Mouse (Mus musculus) thymus, postnatal 4 days (tissue): ENCODE results near the gene Map2k6.
A peak's percentile ranks its signal among the peaks of the same experiment; 100 is the strongest.

ENCODE experiments used
- DNase-seq: peaks from one replicate; pipeline ENCODE4 v3.0.0; 2021

Gene Map2k6

DNA sequence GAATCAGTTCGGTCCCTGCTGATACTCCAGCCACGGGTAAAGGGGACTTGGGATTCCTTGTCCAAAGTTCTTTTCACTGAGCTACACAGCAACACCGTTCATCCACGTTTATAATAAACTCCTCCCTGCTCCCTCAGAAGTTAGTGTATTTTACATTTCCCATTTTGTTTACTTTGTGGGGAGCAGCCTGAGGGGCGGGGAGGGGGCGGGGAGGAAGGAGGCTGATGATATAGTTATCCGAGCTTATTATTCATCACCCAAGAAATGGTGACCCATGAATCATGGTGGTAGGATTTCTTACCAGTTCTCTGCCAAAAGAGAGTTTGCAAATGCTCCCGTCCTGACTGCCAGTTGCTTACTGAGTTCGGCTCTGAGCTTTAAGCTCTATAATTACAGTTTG, 6.7 kb downstream of the Map2k6 start:
- no peak for DNase-seq

DNA sequence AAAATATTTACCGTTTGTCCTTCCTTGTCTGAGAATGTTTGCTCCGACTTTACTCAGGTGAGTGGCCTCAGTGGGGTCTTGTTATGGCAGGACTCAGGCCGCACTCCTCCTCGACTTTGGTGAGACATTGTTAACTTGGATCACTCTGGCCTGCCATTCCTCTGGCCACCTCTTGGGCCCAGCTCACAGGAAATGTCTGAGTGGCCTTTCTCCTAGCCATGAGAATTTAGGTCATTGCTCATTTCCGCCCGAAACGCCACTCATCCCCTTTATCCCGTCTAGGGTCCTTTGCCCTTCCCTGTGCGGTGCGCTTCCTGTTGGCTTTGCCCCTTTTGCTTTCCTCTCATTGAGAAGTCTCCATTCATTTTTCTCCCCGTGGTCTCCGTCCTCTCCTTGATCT, 10.2 kb downstream of the Map2k6 start:
- DNase-seq = no peak

DNA sequence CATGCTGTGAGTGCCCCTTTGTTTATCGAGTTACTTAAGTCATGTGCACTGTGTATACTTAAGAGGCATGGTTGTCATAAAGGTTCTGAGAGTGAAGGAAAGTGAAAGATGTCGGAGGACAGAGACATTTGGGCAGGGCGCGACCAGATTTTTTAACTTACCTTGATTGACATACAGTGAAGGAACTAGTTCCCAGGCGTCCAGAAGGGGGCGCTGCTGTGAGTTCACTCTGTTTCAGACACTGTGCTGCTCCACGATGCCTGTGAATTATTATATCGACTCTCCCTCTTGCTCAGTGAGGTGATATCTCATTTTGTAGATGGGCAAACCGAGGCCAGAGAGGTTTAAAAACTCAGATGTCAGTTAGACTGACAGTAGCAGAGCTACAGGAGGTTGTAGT, 10.9 kb downstream of the Map2k6 start:
- DNase-seq = peak; percentile 83

DNA sequence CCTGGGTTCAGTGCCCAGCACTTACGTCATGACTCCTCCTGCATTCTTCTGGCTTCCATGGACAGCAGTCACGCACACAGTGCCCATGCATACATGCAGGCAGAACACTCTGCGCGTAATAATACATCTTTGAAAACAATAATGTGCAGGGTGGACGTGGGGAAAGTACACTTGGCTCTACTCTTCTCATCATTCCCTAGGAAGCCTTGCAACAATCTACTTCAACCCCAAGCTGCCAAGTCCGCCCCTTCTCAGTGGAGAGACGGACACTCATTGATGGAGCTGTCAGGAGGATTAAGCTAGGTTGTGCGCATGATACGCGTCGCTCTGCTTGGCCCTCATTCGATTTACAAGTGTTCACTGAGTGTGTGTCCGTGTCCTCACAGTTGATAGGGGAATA, 12.7 kb downstream of the Map2k6 start:
- DNase-seq = no peak

DNA sequence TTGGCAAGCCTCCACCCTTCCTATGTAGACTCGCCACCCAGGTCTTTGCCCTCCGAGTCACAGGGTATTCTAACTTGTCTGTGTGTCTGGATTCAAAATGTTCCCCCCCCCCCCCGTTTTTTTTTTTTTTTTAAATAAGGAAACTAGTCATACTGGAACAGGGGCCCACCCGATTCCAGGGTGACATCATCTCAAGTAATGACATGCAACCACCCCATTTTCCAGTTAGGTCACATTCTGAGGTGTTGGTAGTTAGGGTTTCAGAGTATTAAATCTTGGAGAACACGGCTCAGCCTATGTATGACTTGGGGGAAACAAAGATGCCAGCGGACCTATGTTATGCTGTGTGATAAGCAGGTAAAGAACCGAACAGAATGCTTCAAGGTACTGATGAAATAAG, 15.3 kb downstream of the Map2k6 start:
- DNase-seq = no peak

DNA sequence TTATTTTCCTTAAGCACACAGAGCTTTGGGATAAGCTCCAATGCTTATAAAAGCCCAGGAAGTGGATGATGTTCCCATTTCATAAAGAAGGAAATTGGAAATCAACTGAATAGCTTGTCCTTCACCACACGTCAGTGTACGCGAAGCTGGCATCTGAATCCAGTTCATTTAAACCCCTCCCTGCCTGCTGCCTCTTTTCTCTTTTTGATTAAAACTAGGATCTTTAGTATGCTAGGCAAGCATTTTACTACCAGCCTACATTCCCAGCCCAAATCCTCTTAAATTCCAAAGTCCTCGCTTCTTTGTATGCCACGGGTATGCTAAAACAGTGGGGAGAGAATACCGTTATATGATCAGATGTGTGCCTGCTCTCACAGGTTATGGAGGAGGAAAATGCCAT, 17.8 kb downstream of the Map2k6 start:
- DNase-seq = no peak

DNA sequence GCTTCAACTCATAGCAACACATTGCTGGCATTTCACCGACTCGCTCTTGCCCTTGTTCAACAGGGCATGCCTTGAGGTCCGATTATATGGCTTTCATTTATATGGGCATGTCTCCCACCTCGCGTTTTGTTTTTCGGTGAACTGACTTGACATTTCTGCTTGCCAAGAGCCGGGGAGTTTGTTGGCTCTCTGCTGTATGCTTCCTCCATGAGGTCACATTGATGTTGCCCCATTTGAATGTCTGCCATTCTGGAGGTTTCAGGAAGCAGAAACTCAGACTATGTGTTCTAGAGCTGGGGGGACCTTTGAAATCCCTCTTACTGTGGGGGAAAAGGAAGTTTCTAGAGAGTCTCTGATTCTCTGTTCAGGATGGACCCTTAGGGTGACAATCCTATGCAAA, 21.5 kb downstream of the Map2k6 start:
- no peak for DNase-seq

DNA sequence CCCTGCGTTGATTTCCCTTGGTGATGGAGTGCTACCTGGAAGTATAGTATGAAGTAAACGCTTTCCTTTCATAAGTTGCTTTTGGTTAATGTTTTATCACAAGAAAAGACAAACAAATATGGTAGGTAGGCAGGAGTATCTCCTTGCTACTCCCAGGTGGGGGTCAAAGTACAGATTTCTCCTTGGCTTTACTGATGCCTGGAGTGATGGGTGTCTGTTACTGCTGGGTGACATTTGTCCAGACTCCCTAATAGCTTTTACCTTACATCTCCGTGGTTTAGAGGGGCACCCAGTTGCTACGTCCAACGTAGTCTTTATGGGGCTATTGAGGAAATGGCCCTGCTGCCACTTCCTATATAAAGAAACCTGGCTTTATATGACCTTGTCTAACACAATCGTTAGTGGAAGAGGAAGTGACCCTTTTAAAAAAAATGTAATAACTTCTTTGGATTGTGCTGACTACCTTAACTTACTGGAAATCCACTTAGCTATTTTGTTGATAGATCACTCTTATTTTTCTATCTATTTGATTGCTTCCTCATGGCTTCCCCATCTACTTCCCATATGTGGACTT, 27.7 kb downstream of the Map2k6 start:
- no peak for DNase-seq

DNA sequence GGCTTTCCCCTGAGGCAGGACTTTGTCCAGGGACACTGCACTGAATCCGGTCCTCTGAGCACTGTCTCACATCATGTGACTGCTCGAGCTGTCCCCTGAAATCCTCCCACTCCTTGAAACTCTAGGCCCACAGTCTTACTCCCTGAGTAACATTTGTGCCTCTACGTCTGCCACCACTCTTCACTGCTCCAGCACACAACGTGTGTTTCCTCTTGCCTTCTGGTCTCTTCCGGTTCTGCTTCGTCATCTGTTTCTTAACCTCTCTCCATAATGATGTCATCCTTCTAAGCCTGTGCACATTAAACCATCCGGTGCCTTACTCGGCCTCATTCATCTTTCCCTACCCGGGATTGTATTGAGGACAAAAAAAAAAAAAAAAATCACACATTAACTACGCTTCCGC, 28.2 kb downstream of the Map2k6 start:
- no peak for DNase-seq

DNA sequence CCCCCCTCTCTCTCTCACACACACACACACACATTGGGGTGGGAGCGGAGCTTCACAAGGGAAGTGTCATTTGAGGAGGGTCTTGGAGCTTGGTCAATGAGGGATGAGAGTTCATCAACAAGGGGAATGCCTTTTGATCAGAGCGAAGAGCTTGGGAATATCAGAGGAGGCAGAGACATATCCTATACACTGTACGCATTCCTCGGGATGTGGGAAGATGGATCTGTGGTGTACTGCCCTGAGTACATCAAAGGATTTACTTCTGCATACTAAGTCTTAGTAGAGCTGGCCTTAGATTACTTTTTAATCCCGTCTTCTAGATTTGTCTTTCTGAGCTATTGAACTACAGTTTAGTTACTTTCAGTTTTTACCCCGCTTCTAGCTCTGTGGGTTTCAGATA, 30.1 kb downstream of the Map2k6 start:
- no peak for DNase-seq

DNA sequence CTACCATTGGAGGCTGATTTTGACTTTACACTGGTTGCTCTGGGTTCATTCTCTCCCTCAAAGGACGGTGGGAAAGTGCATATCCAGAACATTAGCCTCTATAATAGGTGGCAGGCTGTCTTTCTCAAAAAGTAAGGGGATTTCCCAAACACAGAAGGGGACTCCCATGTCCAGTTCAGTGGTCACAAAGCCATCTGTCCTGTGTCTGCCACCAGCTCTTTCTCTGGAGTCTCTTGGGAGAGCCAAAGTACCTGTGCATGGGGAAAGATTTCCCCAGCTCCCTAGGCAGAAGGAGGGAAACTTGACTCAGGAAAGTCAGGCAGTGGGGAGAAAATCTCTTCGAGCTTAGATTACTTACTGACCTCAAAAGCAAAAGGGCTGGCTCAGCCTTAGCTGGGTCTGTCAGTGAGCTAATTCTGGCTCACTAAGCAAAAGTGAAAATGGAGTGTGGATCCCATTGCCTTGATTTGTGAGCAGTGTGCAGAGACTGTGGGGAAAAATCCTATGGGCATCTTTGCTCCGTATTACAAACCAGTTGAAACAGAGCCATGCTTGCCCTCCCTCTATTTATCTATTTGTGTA, 31.0 kb downstream of the Map2k6 start:
- no peak for DNase-seq

DNA sequence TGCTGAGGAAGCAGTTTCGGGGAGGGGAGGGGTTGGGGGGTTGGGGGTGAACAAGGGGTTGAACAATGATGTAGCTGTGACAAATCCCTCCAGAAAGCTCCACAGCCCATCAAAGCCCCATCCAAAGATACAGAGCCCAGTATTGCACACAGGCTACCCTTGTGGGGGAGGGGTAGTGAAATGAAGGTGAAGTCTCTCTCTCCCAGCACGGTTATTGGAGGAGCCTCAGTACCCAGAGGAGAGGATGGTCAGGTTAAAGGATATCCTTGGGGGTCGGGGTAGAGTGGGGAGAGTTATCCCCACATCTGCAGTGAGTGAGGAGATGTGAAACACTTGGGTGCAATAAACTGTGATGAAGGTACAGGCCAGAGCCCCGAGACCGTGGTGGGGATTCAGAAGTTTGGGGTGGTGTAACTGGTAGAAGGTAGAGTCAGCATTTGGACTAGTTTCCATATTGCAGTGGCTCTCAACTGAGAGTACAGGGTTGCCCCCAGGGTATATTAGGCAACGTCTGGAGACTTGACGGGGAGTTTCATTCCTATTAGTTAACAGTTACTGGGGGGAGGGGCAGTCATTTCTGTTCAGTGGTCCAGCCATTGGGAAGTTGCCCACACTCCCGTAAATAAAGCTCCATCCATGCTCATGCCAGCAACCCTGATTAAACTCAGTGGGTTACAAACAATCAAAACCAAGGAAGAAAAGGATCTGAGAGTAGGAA, 37.1 kb downstream of the Map2k6 start:
- DNase-seq = no peak

DNA sequence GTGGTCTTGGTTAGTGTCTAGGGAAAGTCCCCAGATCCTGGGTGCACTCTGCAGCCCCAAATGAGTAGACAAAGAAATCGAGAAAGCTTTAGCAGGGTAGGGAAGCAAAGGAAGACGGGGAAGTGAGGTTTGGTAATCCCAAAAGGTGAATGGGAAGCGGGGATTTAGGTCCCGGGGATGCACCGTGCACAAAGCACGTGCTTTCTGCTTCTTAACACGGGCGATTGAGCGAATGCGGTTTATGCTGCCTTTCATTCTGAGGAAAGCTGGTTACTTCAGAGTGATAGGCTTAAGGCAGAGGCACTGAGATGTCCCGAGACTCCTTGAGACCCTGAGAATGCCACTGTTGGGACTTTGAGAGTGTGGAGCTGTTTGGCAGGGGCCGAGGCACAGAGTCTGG, 38.1 kb downstream of the Map2k6 start:
- no peak for DNase-seq

DNA sequence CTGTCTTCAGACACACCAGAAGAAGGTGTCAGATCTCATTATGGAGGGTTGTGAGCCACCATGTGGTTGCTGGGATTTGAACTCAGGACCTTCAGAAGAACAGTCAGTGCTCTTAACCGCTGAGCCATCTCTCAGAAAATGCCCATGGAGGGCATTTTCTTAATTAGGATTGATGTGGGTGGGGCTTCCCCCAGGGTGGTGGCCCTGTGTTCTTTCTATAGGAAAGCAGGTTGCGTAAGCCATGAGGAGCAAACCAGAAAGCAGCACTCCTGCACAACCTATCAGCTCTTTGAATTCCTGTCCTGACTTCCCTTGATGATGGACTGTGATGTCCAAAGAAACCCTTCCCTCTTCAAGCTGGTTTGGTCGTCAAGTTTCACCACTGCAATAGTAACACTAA, 39.2 kb downstream of the Map2k6 start:
- DNase-seq = no peak

DNA sequence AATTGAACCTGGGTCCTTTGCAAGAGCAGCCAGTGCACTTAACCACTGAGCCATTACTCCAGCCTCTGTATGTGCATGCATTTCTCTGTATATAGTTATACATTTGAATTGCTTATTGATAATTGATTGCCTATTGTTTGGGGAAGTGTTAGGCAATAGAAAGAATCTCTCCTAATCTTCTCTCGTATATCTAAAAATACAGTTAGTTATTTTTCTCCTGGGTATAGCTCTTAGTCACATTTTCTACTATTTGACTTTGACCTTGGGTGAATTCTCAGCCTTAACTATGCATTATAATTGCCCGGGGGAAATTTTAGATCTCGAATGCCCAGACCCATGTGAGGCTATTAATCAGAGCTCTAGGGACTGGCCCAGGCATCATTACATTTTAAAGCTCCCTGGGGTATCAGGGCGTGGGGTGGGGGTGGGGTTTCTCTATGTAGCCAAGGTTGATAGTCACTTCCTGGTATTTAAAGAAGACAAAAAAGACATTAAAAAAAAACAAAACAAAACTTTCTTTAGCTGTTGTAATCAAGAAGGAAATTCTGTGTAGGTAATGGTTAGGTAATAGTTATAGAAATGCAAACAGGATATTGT, 39.9 kb downstream of the Map2k6 start:
- no peak for DNase-seq

DNA sequence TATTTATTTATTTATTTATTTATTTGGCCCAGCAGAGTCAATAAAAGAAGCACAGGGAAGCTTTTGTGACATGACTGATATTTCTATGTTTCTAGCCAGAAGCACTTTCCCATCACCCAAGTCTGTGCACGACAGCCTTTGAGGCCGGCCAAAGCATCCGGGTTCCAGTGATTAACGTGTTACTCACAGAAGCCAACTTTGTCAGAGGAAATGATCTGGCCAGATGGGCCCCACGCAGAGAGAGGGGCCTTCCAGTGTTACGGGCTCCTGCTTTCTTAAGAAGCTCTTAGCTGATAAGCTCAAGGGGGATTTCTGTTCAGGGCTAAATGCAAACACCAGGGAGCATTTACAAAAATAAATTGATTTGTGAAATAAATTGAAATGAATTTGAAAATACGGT, 40.4 kb downstream of the Map2k6 start:
- no peak for DNase-seq

DNA sequence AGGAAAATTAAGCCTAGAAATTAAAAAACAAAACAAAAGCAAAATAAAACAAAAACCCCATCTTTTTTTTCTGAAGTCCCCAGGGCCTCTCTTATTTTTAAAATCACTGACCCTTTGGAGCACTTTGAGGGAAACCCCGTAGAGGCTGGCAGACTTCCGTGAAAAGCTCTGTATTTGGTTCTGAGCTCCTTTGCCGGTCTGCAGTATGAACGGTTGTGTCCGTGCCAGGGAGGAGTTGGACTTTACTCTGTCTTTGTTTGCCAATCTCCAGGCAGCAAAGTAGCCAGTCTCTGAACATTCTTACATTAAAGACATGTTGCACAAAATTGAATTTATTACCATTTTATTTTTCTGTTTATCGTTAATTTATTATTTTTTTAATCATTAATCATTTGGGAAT, 45.7 kb downstream of the Map2k6 start:
- DNase-seq = no peak

DNA sequence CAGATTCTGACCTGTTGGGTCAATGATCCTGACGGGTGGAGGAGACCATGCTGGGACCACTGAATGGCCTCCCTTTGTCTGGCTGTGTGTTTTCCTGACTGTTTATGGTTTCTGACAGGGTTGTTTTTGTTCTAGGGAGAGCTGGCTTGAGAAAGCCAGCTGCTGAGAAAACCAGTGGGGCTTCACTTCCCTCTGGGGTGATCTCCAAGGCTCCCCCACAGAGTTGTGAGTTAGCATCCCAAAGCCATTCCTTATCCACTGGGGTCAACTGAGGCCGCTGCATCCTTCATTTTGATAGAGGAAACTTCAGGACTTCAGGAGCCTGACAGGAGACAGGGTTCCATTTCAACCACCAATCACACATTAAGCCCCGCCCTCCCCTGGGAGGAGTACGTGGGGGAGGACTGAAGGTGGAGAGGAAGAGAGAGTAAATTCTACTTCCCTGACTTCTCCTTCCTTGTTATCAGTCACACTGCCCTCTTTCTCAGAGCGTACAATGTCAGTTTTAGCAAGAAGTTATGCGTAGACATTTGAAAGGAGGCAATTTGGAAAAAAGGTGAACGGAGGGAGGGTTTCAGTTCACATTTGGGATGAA, 49.3 kb downstream of the Map2k6 start:
- DNase-seq = peak; percentile 24

DNA sequence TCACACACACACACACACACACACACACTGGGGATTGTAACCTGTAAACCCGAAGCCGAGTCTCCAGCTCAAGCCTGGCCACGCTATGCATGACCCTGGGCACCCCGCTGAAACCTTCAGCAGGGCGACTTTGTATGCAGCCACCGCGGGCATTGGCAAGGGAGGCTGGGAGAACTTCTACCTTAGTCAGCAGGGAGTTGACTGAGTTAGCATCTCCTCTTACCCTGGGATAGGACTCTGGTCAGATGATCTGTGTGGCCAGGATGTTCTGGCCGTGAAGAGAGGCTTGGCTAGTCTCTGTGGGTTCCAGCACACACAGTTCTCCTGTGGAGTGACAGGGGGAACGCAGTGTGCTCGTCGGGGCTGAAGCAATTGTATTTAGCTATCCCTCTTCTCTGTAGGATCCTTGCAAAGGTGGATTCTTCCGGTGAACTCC, 49.8 kb downstream of the Map2k6 start:
- DNase-seq = no peak

DNA sequence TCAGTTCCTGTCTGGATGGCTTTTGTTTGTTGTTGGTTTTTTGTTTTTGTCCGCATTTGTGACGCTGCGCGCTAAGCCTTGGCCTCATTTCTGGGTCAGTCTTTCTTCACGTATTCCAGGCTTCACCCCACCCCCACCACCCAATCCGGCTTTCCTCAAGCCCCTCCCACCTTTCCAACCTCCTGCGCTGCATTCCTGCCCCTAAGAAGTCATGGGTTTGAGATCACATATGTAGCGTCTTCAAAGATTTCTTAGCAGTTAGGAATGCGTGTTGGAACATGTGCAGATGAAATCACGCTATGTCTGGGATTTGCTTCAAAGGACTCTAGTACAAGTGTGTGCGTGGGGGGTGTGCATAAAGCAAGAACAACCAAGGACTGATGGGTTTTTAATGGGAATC, 50.3 kb downstream of the Map2k6 start:
- DNase-seq = no peak

DNA sequence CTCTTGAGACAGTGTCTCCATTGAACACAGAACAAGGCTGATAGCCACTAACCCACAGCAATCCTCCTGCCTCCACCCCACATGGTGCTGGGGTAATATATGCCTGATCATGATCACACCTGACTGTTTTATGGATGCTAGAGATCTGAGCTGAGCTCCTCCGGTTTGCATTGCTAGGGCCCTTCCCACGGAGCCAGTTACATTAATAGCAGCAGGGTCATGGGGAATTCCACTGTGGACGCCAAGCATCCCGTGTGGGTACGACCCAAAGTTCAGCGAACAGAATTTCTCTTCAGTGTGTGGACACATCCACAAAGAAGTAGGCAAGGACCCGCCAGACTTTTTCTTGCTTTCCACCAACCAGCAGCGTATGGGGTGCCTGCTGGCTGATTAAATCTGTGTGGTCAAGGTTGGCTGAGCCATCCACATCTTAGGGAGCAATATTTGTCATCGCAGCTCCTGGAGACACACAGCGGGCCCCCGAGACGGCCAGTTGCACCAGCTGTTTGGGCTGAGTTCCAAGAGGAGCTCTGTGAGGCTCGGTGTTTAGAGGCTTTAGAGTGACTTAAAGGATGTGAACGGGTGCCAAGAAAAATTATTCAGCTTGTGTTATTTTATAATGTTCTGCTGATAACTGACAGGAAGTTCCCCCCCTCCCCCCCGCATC, 51.3 kb downstream of the Map2k6 start:
- no peak for DNase-seq

DNA sequence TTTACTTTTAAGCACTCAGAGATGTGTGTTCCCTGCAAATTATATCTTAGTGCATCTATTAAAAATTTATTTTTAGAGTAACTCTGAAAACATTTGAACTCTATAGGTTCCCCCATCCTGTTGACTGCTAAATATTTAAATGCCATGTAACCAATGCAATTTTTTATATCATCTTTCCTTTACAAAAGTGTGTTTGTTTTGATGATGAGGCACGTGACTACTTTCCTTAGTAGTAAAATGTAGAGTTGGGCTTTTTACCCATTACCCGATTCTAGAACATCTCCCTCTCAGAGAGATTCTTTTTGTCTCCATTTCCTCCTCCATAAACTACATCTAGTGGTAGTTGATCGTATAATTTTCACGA, 51.8 kb downstream of the Map2k6 start:
- DNase-seq = no peak

DNA sequence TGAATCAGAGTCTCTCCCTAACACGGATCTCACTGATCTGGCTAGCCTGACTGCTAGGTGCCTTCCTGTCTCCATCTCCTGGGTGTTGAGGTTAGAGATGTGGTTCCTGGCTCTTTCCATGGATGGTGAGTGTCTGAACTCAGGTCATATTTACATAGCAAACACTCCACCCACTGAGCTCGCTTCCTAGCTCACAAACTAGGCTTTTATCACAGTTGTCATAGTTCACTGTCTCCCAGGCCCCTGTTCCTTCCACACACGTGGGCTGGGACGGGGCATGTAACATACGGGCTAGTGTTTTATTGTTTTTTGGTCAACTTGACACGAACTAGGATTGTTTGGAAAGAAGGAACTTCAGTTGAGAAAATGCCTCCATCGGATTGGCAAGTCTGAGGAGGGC, 52.7 kb downstream of the Map2k6 start:
- DNase-seq = no peak
